Mouse (Mus musculus) 416B (cell line): ENCODE measurements at regions not wholly inside any gene's neighbourhood (a gene's known extent, or its start where the extent isn't known, plus 50 kb on each side); places are given as distances from the start of the nearest gene placed in this dataset.
"Not testable (repeated sequence)": the region's sequence is repeated elsewhere in the genome, so short reads cannot be mapped to it uniquely, and the experiment has no call there.

Experiments
- DNase-seq: peaks from one replicate; pipeline ENCODE4 v3.0.0; 2011; ENCODE audit warnings: low read depth

DNA sequence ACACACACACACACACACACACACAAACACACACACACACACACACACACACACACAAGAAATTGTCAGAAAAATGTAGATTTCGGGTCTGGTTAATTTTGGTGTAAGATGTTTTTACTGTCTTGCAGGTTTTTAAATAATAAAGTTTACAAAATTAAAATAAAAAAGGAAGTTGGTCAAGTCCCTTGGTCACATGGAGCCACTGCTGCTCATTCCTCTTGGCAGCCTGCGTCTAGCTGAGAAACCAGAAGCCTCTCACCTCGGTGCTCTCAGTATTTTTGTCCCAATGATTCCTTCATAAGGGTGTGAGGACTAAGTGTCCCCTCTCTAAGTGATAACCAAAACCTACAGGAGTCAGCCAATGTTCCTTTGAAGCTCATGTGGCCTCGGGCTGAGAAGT is 76.8 kb upstream of the Smg1 start:
- no peak for DNase-seq

DNA sequence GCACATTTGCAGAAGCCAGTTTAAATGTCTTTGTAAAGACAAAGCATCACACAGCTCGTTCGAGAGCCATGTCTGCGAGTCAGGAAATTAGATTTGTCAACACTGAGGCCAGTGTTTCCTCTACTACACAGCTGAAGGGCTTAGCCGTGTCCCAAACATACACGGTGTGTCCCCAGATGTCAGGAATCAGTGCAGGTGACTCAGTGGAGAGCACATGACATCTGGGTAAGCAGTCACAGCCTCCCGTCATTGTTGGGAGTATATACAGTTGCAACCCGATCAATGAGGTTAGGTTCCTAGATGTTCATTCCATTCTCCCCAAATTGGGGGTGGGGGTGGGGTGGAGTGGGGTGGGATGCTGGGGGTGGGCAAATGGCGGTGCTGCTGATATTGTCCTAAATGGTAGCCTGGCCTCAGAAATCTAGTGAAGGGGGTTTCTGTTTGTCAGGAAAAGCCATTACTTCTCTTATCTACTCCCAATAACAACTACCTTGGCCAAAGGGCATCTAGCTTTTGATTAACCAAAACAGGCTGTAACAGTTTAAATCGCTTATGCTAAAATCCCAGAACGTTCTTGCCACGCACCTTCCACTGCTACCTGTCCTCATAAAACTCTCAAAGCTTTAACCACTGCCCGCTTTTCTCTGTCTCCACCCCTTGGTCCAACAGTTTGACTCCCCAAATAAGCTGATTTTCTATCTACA is 75.1 kb upstream of the Smg1 start:
- no peak for DNase-seq

DNA sequence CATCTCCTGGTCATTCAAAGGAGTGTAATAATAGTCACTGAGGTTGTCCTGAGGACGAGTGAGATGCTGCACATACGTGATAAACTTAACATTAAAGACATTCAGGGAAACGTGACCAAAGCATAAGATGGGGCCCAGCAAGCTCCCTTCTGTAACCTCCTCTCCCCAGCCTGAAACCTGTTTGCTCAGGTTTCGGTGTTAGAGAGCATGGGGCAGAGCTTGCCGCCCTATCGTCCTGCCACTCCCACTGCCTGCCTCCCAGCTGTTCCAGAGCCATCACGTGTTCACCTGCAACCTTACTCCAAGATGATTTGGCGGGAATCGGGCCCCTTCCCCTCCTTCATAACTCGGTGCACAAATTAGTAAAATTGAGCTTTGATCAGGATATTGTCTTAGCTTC is 71.4 kb upstream of the Smg1 start:
- DNase-seq = not testable (repeated sequence)

DNA sequence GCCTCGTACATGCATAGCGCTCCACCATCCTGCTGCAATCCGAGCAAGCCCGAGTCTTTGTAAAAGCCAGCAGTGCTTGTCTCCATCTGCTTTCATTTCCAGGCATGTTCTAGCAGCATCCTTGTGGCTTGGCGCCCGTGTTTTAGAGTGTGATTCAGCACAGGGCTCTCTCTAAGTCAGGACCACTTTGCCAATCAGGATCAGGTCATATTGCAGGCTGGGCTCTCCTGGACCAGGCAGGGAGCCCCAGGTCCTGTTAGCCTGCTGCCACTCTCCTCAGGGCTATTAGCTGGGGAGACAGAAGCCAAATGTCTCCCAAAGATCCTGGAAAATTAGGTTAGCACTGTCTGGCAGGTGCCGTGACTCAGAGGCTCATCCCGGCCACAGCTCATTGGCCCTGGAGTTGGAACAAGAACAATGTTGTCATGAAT is 70.8 kb upstream of the Smg1 start:
- DNase-seq = no peak

DNA sequence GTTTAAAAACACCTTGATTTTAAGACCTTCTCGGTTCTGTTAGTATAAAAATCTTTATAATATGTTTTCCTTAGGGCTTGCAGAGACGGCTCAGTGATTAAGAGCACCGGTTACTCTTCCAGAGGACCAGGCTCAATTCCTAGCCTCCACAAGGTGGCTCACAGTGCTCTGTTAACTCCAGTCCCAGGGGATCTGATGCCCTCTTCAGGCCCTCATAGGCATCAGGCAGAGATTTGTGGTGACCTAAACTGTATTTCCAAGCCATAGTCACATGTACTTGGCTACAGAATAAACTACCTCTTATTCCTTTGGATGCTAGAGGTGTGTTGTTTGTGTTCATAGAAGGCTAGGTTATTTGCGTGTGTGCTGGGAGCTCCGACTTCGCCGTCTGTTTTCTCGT is 70.3 kb upstream of the Smg1 start:
- DNase-seq = no peak

DNA sequence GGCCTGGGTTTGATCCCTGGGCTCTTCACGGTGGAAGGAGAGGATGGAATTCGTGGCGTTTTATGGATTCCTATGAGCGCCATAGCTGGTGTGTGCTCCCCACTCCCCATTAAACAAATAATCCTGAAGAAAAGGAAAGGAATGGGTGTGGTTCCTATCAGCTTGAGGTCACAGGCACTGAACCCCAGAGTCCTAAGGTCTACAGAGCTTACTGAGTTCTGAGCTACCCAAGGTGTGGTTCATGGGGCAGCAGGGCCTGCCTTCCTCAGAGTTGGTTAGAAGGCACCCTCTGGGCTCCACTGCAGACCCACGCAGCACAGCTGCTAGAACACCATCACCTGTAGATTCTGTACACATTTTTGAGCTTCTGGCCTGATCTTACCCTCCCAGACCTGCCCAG is 66.3 kb upstream of the Smg1 start:
- DNase-seq = no peak

DNA sequence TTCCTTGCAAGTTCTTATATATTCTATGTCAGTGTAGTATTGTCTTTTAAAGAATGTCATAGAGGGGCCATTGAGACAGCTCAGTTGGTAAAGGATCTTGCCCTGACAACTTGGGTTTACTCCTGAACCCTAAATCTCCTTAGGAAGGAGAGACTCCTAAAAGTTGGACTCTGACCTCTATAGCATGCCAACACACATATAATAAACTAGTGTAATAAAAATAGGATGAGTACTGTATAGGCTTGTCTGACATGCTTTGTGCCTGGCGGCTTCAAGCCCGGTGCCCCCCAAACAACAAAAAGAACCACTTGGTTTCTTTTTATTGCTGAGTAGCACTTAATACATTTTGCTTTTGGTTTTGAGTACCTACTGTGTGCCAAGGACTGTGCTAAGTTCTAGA is 65.4 kb upstream of the Smg1 start:
- DNase-seq = no peak

DNA sequence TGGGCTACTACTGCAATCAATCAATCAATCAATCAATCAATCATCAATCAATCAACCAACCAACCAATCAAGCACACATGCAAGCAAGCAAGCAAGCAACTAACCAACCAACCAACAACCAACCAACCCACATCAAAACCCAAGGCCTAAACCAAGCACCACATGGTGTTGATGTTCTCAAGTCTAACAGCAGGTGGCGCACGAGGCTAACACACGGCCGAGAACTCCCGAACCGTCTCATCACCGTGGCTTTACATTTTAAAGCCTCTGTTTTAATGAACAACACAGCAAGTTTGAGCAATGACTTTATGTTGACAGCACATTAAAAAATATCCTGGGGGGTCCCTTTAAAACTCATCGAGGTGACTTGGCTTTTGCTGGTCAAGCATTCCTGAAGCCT is 61.3 kb upstream of the Smg1 start:
- DNase-seq = peak; percentile 79

DNA sequence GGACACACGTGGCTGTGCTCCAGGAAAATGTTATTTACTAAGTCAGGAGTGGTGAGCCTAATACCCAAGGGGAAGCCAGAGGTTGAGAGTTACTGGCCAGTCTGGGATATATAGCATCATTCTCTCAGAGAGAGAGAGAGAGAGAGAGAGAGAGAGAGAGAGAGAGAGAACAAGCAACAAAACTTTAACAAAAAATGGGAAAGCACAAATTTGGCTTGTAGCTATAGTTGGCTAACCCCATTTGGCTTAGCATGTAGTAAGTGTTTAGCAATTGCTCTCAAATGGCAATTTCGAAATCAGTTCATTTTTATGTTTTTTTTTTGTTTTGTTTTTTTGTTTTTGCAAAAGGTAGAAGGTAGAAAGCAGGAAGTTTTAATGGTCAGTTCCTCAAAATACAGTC is 60.9 kb upstream of the Smg1 start:
- DNase-seq = peak; percentile 9

DNA sequence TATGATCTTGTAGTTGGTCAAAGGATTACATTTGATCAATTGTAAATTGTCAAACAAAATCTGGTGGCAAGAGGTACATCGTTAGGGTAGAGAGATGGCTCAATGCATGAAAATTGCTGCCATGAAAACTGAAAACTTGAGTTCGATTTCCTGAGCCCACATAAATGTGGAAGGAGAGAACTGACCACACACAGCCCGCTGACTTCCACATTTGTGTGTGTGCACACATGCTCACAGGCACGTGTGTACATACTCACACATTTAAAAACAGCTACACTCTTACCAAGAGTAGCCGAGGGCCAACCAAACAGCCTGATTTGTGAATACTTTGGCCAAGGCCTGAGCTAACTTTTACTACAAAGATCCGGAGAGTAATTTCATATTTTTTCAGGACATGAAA is 60.5 kb upstream of the Smg1 start:
- DNase-seq = no peak

DNA sequence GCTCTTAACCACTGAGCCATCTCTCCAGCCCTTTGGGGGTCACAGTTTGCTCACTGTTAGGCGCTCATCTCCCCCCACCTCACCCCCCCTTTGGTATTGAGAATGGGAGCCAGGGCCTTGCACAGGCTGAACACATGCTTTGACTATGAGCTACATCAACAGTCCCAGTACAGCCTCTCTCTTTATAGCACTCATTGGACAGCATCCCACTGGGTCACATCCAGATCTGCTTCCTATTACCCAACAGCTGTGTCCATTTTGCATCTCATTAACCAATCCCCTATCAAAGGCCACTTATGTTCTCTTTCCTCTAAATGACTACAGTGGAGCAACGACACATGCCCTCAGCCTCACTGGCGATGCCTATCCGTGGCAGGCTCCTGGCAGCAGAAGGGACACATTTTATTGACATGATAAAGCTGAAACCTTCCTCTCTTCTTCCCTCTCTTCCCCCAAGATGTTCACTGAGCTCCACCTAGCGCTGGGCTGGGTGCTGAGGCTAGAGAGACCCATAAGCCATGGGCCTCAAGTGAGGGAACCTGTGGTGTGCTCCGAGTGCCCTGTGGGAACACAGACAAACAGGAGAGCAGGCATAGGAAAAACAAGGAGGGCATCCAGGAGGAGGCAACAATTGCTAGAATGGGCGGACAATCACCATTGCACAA is 57.3 kb upstream of the Smg1 start:
- no peak for DNase-seq

DNA sequence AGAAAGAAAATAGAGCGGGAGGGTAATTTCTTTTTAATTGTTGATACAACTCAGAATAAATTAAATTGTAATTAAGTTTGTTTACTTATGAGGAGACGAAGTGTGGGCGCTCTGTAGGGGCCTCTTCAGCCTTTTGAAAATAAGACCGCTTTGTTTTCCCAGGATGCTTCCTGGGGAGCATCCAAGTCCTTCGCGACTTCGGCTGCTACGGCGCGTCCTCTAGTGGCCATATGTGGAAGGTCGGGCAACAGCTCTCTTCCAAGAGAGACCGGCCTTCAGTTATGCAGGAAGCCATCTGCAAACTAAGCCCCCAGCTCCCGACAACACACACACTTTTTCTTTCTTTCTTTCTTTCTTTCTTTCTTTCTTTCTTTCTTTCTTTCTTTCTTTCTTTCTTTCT is 54.1 kb upstream of the Smg1 start:
- DNase-seq = peak; percentile 87

DNA sequence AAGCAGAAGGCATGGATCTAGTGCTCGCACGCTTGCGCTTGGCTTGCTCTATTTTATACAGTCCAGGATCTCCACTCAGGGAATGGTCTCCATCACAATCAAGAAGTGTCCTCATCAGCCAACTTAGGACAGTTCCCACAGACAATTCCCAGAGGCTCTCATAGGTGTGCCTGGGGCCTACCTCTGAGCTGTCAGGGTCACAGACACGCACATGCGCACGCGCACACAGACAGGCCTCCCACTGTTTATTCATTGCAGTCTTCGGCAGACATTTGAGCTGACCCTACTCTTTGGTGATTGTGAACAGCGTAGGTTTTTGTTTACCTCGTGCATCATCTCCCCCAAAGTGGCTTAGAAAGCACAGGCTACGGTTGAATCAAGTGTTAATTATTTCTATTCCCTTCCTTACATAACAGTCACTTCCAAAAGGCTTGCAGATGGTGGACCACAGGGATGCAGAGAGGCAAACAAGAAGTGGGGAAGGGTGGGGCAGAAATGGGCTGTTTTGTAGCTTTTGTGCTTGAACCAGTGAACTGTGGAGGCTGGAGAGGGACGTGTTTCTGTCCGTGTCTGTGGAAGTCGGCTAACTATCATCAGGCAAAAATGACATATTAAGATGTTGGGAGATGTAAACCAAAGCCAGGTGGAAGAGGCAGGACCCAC is 53.5 kb upstream of the Smg1 start:
- no peak for DNase-seq

DNA sequence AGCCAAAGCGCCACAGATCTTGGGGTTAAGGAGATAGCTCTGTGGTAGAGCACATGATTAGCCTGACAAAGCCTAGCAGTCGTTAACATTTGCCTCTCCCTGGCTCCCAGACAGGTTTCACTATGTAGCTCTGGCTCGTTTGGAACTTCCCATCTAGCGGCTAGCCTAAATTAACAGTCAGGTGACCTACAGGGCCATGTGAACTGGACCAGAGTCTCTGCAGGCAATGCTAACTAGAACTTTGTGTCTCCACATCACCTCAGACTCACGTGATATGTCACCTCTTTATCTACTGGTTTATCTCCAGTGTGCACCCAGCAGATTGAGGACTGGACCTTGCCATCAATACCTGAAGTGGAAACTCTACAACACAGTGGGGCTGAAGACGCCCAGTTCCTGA is 52.4 kb upstream of the Smg1 start:
- no peak for DNase-seq

DNA sequence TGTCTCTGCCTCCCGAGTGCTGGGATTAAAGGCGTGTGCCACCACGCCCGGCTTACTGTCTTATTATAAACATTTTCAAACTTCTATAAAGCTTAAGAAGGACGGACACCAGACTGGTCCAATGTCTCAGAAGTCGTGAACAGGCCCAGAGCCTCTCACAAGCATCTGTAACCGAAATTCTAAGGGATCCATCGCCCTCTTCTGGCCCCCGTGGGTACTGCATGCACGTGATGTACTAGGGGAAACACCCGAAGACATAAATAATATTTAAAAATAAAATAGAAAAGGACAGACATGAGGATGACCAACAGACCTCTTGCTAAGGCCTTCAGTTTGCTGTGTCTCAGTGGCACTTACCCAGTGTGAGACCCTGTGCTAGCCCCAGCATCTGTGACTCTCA is 51.8 kb upstream of the Smg1 start:
- peak; percentile 62 for DNase-seq

DNA sequence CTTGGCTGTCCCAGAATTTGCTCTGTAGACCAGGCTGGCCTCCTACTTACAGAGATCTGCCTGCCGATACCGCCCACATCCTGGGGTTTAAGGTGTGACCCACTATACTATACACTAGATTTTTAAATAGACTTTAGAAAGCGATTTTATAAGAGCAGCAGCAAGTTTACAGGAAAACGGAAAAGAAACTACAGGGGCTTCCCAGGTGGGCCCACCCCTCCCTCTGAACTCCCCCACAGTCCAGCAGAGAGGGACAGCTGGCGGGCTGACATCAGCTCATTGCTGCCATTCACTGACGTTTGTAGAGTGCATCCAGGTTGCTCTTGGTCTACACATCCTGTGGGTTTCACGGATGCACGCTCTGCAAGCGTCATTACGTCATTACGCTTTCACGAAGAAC is 51.2 kb upstream of the Smg1 start:
- DNase-seq = no peak
